Mouse (Mus musculus) ovary, postnatal 10 days (tissue): ENCODE data around the gene Prkcb.

Experiments used
- DNase-seq: peaks from one replicate; pipeline ENCODE4 v3.0.0; 2022; ENCODE audit warnings: low spot score

Gene Prkcb

DNA sequence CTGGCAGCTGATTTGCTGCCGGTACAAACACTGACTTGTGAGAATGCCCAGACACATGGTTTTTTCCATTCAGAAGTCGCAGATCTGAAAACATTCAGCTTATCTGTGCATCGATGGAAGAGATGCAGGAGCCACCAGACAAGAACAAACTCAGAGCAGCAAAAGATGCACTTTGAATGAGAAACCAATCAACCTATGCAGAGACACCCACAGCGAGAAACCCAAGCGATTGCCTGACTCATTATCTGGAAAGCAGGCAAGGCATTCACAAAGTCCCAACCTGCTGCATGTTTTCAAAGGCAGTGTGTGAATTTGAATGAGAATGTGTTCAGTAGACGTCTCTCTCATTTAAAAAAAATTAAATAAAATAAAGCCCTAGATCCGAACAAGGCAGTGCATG, 386.7 kb downstream of the Prkcb start:
- no peak for DNase-seq
